Mouse (Mus musculus): ENCODE measurements around the gene Apbb2. TPM values are rescaled to one million over a fixed set of nuclear protein-coding genes. Genes with fewer than 3 reads are reported as not detected.

Apbb2 gene
- 4.9 TPM for polyA plus RNA-seq (2014; fragmentation: Illumina TruSeq; extraction: RNeasy Lipid Tissue Mini Kit (QIAGEN cat#74804); ENCODE audit: low read depth, low replicate concordance)

DNA sequence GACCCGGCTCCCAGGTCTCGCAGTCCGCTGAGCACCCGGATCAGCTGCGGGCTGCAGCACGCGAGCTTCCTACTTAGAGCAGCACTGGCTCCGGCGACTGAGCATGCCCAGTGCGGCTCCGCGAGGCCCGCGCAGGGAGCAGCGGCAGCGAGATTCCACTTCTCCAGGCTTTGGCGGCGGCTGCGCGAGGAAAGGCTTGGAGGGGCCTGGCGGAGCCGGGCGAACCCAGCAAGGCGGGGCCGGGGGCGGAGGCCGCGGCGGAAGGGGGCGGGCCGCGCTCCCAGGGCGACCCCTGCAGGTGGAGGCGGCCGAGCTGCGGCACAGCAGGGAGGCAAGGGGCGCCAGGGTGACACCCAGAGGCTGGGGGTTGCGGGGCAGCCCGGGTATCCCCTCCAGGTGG is at the start of gene Apbb2:
Apbb2 (minus strand) TSS at position 188 of the 400 bp plus-strand sequence.

DNA sequence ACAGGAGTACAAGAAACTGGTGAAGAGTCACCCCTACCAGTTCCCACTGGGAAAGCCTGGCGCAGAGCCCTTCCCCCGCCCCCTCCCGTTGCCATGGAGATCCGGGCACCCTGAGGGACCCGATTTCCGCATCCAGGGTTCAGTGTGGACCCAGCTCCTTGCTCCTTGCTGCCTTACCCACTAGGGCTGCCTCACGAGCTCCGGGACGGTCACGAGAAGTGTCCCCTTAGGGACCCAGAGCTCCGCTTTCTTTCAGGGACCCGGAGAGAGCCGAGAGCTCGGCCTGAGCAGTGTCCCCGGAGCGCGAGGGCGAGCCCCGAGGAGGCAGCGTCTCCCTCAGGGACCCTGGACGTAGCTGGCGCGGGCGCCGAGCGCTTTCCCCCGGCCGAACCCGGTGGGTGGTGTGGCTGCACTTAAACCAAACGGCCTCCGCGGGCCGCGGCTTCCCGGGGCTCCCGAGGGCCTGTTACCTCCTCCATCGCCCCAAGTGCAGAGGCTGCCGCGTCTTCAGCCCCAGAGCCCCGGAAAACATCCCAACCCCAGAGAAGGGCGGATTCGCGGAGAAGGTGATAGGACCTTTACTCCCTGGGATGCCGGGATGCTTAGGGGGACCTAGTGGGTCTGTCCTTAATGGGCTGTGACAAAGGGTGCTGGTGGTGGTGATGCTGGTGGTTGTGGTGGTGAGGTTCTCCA is 358.7 kb downstream of the Apbb2 start, which contains the start of gene Nsun7:
Nsun7 (plus strand) TSS at position 142 of the 693 bp plus-strand sequence.

Other genes with a start within 250 kb of the Apbb2 start
- not detected for gene Uchl1, start 57.3 kb upstream of the Apbb2 start, polyA plus RNA-seq (2014; fragmentation: Illumina TruSeq; extraction: RNeasy Lipid Tissue Mini Kit (QIAGEN cat#74804); ENCODE audit: low read depth, low replicate concordance)
- 0.48 TPM for gene Limch1, start 127.0 kb upstream of the Apbb2 start, polyA plus RNA-seq (2014; fragmentation: Illumina TruSeq; extraction: RNeasy Lipid Tissue Mini Kit (QIAGEN cat#74804); ENCODE audit: low read depth, low replicate concordance)